Mouse (Mus musculus) thymus, postnatal 14 days (tissue): Measurements from ENCODE around the gene Cldn1.

ENCODE experiments used
- DNase-seq: peaks from one replicate; pipeline ENCODE4 v3.0.0; 2021

Cldn1 gene

DNA sequence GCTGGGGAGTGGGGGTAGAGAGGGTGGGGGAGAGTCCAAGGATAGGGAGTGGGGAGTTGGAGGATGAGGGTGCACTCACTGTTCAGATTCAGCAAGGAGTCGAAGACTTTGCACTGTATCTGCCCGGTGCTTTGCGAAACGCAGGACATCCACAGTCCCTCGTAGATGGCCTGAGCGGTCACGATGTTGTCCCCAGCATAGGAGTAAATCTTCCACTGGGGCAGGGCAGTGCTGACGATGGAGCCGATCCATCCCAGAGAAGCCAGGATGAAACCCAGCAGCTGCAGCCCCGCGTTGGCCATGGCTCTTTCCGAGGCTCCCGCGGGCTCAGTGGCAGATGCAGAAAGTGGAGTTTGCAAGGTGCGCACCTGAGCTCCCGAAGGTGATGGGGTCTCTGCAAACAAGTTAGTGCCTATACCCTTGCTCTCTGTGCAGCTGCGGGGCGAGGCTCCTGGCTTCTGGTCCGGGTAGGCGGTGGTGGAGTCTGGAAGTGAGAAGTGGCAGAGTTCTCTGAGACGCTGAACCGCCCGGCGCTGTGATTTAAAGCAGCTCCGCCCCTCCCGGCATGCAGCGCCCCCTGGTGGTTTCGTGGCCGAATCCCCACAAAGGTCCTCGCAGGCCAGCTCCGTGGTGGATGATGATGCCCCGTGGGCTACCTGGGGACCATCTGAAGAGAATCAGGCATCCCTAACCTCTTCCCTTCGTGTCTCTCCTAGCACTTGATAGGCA, at the start of gene Cldn1:
Cldn1 (minus strand) TSS at position 517 of the 729 bp plus-strand sequence.
- peak; percentile 66 for DNase-seq

DNA sequence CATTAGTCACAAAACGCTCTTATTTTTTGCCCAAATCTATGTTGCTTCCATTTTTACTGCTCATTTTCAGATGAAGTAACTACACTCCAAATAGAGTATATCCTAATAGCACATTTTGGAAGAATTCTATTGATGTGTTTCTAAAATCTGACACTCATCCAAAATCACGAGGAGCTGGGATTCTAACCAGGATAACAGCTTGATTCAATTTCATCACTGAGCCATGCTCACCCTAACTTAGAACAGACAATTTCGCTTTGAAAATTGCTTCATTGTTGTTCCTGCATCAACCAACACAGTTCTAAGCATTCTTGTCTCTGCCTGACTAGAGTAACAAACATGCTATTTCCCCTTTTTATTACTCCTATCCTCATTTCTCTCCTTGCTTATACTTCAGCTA, 47.0 kb upstream of the Cldn1 start:
- DNase-seq: no peak

GRCm38 (mm10) chr16:26404070-26404469, 32.4 kb upstream of the Cldn1 start:
- DNase-seq: no peak

DNA sequence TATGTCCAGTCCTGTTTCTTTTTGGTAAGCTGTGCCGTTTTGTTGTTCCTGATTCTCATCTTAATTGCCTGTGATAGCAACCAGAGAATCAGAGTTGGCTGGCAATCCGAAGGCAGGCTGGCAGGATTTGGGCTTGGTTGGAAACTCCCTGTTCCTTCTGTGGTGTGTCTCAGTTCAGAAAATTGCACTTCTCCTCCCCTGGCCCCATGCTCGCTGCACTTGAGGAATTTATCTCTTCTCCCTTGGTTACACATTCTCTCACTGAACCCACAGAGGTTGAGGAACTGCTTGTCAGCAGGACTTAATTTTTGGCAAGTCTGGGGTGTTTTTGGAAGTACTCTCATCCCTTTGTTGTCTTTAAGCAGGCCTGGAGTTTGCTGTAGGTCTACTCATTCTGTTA, 29.3 kb upstream of the Cldn1 start:
- DNase-seq: no peak

- DNase-seq: no peak
Observed at GRCm38 (mm10) chr16:26400549-26400948, 28.9 kb upstream of the Cldn1 start.

DNA sequence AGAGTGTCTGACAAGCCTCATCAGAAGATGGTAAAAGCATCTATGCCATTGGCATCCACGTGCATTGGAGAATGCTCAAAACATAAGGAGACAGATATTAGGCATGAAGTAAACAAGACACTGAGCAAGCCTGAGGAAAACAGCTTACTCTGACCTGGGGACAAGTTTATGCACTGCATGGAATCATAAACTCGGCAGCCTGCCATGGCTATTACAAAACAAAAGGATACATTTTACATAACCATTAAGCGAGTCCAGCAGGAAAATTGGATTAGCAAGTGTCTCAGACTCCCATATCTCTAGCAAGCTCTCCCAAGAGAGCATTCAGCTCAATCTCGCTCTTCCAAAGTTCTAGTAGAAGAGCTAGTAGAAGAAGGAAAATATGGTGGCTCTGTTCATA, 19.3 kb upstream of the Cldn1 start:
- DNase-seq: no peak

DNA sequence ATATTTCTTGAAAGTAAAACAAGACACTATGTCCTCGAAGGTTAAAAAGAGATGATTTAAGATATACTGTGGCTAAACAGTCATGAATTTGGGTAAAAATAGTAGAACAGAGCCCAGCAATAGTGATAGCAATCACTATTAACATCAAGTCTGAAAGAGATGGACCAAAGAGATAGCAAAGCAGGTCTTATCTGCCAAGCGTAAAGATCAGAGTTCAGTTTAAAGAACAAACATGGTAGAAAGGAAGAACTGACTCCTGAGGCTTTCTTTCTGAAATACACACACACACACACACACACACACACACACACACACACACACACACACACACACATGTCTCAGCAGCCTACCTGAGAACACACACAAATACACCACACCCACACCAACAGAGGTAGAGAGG, 14.5 kb upstream of the Cldn1 start:
- DNase-seq: no peak

DNA sequence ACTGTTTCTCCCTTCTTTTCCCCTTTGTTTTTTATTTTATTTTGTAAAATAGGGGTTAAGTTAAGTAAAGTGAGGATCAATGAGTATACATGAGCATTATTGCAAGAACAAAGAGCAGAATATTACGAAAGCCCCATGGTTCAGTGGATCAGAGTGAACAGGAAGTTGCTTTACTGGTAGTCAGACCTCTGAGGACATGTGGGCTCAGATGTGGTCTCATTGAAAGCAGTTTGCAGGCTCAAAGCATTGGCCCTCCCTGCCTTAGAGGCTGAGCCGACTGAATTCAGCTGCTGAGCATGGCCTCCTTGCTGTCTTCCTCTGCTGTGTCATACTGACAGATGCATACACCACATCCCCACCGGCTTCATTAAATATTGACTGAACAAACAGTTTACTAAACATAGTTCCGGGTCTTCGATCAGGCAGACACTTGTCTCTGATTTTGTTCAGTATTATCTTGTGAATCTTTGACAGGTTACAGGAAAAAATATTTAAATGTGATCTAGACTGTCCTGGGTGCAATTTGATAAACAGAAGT, 12.5 kb upstream of the Cldn1 start:
- DNase-seq: peak; percentile 5

GRCm38 (mm10) chr16:26377170-26377569, 5.5 kb upstream of the Cldn1 start:
- DNase-seq: no peak

- DNase-seq: no peak
Observed at GRCm38 (mm10) chr16:26370127-26370526, 1.5 kb downstream of the Cldn1 start.

- no peak for DNase-seq
Observed at GRCm38 (mm10) chr16:26369044-26369730, 2.5 kb downstream of the Cldn1 start.

GRCm38 (mm10) chr16:26368121-26368520, 3.5 kb downstream of the Cldn1 start:
- DNase-seq: no peak

DNA sequence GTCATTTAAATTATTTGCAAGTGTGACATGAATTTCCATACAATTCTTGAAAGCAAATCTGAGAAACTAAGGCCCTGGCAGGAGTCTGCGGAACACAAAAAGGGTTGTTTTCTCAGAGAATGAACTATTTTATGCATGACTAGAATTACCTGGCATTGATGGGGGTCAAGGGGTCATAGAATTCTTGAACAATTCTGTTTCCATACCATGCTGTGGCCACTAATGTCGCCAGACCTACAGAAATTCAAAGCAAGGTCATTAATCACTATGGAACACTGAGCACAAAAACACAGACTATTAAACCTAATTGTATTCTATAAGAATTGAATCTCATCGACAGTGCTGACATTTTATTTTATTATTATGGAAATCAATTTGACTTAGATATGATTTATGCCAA, 10.9 kb downstream of the Cldn1 start:
- no peak for DNase-seq

DNA sequence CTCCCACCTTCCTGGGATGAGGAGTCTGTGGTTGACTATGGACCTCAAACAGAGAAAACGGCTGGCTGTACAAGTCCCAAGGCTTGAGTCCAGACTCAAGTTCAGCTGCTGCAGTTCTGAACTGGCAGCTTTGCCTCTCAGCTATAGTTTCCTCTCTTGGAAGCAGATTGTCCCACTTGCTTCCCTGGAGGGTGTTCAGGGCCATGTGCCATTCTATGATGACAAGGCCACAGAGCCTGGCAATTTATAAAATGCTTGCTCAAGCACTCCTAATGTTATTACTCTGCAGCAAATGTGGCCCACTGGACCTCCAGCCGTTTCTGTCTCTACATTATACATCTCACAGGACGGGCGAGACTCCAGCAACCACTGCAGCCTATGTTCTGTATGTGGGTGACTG, 12.0 kb downstream of the Cldn1 start:
- DNase-seq: no peak

- DNase-seq: no peak
Observed at GRCm38 (mm10) chr16:26358898-26359297, 12.7 kb downstream of the Cldn1 start.

GRCm38 (mm10) chr16:26357863-26358780, 13.5 kb downstream of the Cldn1 start:
- no peak for DNase-seq

- DNase-seq: no peak
Observed at GRCm38 (mm10) chr16:26355513-26355912, 16.1 kb downstream of the Cldn1 start.

DNA sequence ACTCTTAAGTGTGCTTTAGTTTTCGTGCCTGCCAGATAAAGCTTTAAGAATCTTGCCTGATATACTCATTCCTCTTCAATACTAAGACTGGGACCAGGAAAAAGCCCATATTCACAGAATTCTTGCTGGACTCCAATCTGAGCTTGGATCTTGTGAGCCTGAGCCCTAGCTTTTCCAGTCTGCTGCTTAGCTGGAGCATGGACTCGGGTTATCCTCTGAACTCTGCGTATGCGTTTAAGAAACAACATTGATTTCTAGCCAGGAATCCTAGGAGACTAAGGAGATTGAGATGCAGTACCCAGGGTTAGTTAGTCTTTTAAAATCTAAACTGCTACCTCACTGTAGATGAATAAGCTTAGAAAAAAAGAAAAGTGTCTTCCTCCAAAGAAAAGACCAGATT, 20.9 kb downstream of the Cldn1 start:
- DNase-seq: no peak

DNA sequence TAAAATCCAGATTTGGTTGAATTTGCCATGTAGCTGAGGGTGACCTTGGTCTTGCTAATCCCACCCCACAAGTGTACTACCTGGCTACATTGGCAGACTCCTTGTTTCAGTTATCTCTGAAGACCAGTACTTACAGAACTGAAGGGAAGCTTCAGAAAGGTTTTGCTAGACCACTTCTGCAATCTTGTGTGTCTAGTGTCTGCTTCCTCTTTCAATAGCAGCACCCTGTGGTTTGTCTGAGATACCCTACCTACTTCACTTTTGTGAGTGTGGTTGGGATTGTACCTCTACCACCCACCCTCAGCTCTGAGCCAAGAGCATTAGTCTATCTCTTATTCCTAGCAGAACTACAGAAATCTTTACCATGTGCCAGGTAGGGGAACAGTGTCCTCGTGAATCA, 22.8 kb downstream of the Cldn1 start:
- DNase-seq: no peak

DNA sequence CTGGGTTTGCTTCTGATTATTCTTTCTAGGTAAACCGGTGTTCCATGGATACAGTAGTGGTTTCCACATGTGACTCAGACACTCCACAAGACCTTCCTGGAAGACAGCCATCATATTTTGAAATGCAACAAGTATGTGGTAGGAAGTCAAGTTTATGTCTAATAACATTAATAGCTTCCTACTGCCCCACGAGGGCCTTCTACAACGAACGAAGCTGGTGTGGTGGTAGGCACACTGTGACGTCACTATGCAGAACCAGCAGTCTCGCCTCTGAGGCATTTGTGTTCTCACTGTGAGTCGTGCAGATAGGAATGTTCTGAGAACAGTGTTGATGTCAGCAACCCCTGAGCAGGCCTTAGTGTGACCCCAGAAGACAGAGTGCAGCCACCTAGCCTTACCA, 55.4 kb downstream of the Cldn1 start:
- DNase-seq: no peak

GRCm38 (mm10) chr16:26314815-26315214, 56.8 kb downstream of the Cldn1 start:
- DNase-seq: no peak

DNA sequence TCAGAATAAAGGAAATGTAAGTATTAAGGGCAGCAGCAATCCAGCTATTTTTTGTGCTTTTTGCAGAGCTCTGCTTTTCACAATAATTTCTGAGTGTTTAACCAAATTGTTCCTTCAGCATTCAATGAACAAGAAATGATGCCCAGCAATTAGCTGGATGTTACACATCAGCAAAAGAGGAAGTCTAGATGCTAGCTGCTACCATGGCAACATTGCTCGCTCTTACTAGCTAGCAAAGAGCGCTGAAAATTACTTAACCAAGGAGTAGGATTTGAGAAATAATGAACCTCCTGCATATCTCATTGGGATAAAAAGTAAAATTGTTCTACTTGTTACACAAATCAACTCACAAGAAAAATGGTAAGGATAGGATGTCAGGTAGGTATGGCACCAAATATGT, 62.2 kb downstream of the Cldn1 start:
- no peak for DNase-seq
